Mouse (Mus musculus) left cerebral cortex, postnatal 14 days (tissue): ENCODE data around the gene Asdurf. TPM values are rescaled to one million over a fixed set of nuclear protein-coding genes. Genes with fewer than 3 reads are reported as not detected.

Experiments
- total RNA-seq, 2 experiments: library from RNA; stranded (reverse); gene quantifications; 2 replicates each; pipeline ENCODE4 v1.2.3; 2021

Gene Asdurf
- total RNA-seq, 2 experiments from 2014 or later: not detected

Other genes with a start within 250 kb of the Asdurf start
- not detected for gene 1700019A02Rik, start 165.0 kb downstream of the Asdurf start, total RNA-seq
- 10 to 100 TPM; 11.2 to 13.9 TPM for gene Pms1, start 55.6 kb downstream of the Asdurf start, total RNA-seq
- 1 to 10 TPM; 5.6 to 7.1 TPM for gene Ormdl1, start 55.5 kb downstream of the Asdurf start, total RNA-seq
- gene Gm28778, start 55.5 kb downstream of the Asdurf start, total RNA-seq: 1 to 10 TPM in 1 of 2 experiments, not detected in 1; 1.1 TPM
- gene Osgepl1, start 39.0 kb downstream of the Asdurf start, total RNA-seq: 10 to 100 TPM; 17.6 to 18.3 TPM
- gene Gm28551, start within 50 bp of the Asdurf start, total RNA-seq: under 1 TPM in 1 of 2 experiments, not detected in 1; 0.40 TPM
- 10 to 100 TPM; 28.0 to 29.5 TPM for gene Asnsd1, start 133 bp upstream of the Asdurf start, total RNA-seq